Mouse (Mus musculus) lung, postnatal 25 days (tissue): ENCODE results near the gene Dmrtc2.

Experiments used
- DNase-seq: peaks from one replicate; pipeline ENCODE4 v3.0.0; 2022; ENCODE audit warnings: low spot score

The Dmrtc2 gene

DNA sequence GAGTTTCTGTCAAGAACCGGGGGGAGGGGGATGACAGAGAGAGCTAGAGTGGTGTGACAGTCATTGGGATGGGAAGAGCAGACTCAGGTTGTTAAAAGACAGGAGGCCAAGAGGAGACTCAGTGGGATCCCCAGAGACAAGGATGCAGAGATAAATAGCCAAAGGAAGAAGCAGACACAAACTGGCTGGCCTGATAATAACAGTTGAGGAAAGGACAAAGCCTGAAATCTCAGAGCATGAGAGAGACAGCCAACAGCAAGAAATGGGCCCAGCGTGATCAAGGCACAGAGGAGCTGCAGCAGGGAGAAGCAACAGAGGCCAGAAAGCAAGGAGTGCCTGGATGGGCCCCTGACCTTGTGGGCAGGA is 32.4 kb downstream of the Dmrtc2 start:
- no peak for DNase-seq

DNA sequence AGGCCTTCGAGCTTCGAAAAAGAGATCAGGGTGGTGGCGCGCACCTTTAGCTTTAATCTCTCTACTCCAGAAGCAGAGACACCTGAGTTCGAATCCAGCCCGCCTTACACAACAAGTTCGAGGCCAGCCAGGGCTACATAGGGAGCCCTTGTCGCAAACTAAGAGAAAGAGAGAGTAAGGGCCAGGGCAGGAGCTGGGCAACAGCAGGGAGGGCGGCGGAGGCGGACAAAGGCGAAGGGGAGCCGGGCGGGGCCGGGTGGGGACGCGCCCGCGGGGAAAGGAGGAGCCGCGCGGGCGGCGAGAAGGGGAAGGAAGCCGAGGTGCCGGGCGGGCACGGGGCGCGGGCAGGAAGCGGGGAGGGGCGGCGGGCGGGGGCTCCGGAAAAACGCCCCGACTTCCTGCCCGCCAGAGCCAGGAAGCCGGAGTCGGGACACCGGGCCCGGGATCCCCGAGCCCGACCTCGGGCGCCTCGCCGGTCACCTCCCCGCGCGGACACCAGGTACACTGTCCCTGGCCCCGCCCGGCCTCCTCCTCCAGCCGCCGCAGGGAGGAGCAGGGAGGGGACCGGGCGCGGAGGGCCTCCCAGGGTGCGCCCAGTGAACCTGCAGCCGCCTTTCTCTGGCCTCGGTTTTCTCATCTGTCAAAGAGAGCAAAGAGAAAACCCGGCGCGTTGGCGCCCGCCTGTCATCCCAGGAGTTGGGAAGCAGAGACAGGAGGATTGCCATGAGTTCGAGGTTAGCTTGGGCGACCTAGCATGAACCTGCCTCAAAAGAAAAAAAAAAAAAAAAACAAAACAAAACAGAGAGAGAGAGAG is 33.0 kb downstream of the Dmrtc2 start, which contains the start of gene Arhgef1:
Arhgef1 (plus strand) TSS at position 283 of the 814 bp plus-strand sequence.
- peak; percentile 77 for DNase-seq

DNA sequence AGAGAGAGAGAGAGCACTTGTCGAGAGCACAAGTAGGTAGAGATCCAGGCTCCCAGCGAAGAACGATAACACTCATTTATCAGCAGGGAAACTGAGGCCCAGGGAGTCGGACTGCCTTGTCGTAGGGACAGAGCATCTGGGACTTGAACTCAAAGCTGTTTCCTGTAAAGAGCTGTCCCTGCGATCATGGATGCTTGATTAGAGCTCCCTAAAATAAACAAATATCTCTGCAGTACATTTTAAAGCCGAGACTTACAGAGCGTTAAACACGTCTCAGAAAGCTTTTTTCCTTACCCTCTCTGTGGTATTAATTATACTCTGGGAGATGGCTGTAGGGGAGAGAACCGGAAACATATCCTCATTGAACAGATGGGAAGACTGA is 33.6 kb downstream of the Dmrtc2 start:
- DNase-seq: no peak

DNA sequence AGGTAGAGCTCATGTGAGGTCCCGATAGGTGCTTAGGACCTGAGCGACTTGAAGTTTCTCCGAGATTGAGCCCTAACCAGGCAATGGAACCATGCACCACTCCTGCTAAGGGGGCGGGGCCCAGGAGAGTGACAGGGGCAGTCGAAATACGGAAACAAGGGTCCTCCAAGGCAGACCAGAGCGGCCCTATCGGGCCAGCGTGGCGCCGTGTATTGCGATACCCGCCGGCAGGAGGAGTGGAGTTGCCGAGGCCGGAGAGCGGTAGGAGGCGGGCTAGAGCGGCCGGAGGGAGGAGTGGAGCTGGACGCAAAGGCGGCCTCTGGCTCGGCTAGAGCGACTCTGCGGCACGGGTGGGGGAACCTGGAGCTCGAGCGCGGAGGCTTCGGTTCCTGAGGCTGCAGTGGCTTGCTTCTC is 34.2 kb downstream of the Dmrtc2 start:
- peak; percentile 99 for DNase-seq

DNA sequence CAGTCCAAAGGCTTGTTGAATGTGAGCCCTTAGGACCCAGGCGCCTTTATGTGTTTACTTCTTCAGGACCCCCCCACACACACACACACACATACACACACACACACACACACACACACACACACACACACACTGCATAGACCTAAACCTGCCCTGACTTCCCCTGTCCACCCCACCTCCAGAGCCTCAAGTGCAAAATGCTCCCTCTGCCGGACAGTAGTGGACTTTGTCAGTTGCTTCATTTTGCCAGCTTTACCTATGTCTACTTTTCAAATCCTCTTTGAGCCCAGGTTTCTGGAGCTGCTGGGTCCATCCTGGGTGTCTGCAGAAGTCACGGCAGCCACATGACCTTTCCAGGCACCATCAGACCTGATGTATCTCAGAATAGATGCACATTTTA is 35.1 kb downstream of the Dmrtc2 start:
- peak; percentile 76 for DNase-seq

DNA sequence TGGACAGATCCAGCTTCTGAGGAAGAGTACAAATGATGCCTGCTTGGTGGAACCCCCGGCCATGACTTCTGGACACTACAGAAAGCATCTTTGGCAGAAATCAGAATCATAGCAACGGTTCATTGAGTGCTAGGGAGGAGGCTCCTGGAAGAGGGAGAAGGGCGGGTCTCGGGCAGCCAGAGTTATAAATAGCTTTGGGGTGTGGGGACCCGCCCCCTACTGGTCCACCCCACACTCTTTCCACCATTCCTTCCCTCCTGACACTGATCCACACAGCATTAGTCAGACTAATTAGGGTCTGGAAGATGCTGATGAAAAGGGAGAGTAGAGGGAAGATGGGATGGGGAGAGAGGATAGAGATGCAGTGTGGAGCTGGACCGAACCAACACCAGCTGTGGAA is 36.7 kb downstream of the Dmrtc2 start:
- DNase-seq: no peak

DNA sequence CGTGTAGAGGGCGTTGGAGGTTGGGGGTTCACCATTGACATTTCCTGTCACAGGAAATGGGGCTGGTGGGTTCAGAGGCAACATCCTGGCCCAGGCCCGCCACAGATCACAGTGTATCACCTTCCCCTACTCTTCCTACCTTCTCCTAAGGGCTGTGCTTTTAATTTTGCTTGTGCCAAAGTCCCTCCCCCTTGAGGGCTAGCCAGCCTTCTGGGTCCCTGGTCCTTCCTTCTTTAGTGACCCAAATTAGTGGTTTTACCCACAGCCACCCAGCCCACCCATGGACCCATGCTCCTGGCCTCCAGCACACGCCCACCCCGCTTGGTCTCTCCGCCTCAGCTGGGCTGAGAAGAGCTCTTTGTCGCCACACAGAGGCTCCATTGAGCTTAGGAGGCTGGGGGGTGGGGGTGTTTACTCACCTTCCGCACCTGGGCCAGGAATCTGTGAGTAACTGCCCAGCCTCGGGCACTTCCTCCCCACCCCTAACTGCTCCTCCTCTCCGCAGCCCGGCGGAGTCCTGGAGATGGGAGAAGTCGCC is 37.4 kb downstream of the Dmrtc2 start:
- DNase-seq: peak; percentile 79

DNA sequence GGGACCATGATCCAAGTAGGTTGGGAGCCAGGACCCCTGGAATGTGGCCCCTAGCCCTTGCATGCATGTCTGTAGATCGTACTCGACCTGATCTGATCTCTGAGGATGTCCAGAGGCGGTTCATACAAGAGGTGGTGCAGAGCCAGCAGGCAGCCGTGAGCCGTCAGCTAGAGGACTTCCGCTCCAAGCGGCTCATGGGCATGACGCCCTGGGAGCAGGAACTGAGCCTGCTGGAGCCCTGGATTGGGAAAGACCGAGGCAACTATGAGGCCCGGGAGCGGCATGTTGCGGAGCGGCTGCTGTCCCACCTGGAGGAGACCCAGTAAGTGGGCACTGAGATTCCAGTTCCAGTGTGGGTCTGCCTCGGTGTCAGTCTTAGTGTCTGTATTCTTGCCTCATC is 42.6 kb downstream of the Dmrtc2 start:
- DNase-seq: no peak

DNA sequence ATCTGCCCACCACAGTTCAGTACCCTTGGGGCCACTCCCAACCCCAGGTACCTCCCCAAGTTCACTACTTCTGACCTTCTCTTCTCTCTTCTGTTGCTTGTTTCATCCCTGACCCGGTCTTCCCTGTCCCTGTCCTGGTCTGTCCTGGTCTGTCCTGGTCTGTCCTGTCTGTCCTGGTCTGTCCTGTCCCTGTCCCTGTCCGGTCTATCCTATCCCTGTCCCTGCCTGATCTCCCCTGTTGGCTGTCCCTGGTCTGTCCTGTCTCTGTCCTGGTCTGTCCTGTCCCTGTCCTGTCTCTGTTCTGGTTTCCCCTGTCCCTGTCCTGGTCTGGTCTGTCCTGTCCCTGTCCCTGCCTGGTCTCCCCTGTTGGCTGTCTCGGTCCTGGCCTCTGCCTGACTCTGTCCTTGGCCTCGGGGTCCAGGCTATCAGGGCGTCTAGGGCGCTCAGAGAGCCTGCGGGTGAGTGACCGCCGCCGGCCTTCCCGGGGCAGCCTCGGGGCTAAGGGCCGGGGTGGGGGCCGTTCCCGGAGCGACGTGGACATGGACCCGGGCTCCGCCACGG is 49.0 kb downstream of the Dmrtc2 start:
- no peak for DNase-seq

DNA sequence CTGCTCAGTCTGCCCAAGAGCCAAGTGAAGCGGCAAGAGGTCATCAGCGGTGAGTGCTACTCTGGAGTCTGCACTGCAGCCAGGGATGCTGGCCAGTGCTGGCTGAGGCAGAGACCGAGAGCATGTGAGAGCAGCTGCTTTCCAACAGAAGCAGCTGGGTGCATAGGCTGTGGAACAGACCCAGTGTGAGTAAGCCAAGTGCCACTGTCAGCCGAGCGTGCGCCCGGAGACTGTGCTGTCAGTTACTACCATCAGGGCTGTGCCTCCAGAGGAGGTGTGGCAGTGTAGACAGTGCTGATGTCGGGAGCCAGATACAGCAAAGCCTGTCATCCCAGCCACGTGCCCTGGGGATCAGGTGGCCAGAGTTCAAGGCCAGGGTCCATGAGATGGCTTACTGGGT is 49.9 kb downstream of the Dmrtc2 start:
- DNase-seq: no peak
